Mouse (Mus musculus): ENCODE results near the gene Adprhl1. TPM values are rescaled to one million over a fixed set of nuclear protein-coding genes. Genes with fewer than 3 reads are reported as not detected.

Gene Adprhl1
- polyA plus RNA-seq (2016; fragmentation: Nextera tagmentation; extraction: Ambion mirVana) = 0.28 TPM in 1 of 2 replicates, not detected in the other

DNA sequence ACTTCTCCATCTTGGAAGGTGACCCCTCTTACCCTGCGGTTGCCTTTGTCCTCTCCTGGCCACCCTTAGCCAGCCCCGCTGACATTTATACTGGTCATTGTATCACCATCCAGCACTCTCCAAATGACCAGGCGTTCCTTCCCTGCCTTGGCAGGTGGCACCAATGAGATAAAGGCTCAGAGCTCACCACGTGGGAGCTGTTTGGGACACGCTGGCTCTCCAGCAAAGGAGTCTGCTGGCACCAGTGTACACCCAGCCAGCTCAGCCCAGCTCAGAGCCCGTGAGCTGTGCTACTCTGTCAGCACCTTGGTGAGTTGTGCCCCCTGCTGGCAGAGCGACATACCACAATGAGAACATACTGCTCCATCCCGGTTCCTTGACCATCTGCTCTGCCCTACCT, at the start of gene Adprhl1:
TSS of gene Adprhl1 (minus strand) at position 144 of the 400 bp plus-strand sequence.
- Histone ChIP-seq H3K4me2 (replicated peaks) (no peak within 1 kb of the TSS), H3K9me3 (no peaks in the 10 kb centered on the region), H3K36me3 (peaks cover 35% of the 10 kb centered on the region), H3K4me3 (no peak within 1 kb of the TSS), H3K27me3 (no peaks in the 10 kb centered on the region), H3K4me1 (no peaks in the 10 kb centered on the region), H3K9ac (replicated peaks) (no peak within 1 kb of the TSS), H3K27ac (replicated peaks) (no peak within 1 kb of the TSS)
- WGBS = 47% methylated on average over 8 of the region's 8 CpGs
- ATAC-seq (ENCODE audit: low FRiP score, low read depth) = peak; percentile 58; the same call in 1 of the 2 replicates

DNA sequence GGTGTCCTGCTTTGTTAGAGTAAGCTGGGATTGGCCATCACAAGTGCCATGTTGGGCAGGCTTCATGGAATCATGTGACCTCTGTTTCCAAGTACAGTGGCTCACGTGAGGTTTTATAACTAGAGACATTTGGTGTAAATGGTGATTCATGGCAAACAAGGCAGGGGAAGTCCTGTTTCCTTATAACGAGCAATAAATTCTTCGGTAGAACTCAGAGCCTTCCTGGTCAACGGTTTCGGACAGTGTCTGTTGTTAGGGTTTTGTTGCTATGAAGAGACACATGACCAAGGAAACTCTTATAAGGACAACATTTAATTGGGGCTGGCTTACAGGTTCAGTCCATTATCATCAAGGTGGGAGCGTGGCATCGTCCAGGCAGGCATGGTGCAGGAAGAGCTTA, 47.1 kb upstream of the Adprhl1 start:
- H3K9me3 ChIP-seq = no peaks in the 10 kb centered on the region

GRCm38 (mm10) chr8:13299571-13299970, 45.6 kb upstream of the Adprhl1 start:
- Histone ChIP-seq H3K4me1 (no peaks in the 10 kb centered on the region), H3K36me3 (peaks cover 86% of the 10 kb centered on the region), H3K4me3 (no peak overlapping the region), H3K27ac (replicated peaks) (no peak overlapping the region), H3K27me3 (no peaks in the 10 kb centered on the region), H3K9me3 (no peaks in the 10 kb centered on the region), H3K4me2 (replicated peaks) (no peak overlapping the region), H3K9ac (replicated peaks) (no peak overlapping the region)
- 97% methylated on average over 8 of the region's 8 CpGs for WGBS
- no peak for ATAC-seq (ENCODE audit: low FRiP score, low read depth)

More for the DNA sequence above, 47.1 kb upstream of the Adprhl1 start:
- H3K4me2 ChIP-seq (replicated peaks) = no peak overlapping the region
- H3K27me3 ChIP-seq = no peaks in the 10 kb centered on the region
- no peak overlapping the region for H3K4me3 ChIP-seq
- no peak overlapping the region for H3K9ac ChIP-seq (replicated peaks)
- no peak for ATAC-seq (ENCODE audit: low FRiP score, low read depth)
- no peak overlapping the region for H3K27ac ChIP-seq (replicated peaks)
- 96% methylated on average over 7 of the region's 7 CpGs for WGBS
- peaks cover 86% of the 10 kb centered on the region for H3K36me3 ChIP-seq
- no peaks in the 10 kb centered on the region for H3K4me1 ChIP-seq

DNA sequence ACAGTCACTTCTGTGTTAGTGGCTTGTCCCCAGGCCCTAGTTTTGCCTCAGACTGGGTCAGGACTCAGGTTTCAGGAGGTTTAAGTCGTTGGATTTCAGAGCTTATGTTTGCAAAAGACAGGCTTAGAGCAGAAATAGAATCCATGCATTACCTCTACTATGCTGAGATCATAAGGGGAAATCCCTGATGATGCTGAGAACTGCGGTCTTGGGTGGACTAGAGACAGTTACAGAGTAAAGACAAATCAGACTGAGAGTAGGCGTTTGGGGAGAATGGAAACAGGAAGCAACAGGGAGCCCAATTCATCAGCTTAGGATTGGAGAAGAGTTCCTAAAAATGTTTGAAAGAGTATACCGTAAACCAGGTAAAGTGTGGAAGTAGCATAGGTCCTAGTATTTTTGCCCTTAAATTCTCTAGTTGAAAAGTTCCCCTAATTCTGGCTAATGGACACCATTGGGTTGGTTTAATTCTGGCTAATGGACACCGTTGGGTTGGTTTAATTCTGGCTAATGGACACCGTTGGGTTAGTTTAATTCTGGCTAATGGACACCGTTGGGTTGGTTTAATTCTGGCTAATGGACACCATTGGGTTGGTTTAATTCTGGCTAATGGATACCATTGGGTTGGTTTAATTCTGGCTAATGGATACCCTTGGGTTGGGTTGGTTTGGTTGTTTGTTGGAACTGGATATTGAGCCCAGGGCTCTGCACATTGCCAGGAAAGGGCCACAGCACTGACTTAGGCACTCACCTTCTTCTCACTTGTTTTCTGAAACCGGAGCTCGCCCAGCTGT, 39.9 kb upstream of the Adprhl1 start:
- 94% methylated on average over 9 of the region's 9 CpGs for WGBS
- H3K4me3 ChIP-seq = no peak overlapping the region
- no peak overlapping the region for H3K9ac ChIP-seq (replicated peaks)
- no peak overlapping the region for H3K4me2 ChIP-seq (replicated peaks)
- peaks cover 10% of the 10 kb centered on the region for H3K4me1 ChIP-seq
- H3K27ac ChIP-seq (replicated peaks) = no peak overlapping the region
- ATAC-seq (ENCODE audit: low FRiP score, low read depth) = no peak
- no peaks in the 10 kb centered on the region for H3K9me3 ChIP-seq
- H3K36me3 ChIP-seq = peaks cover 61% of the 10 kb centered on the region
- H3K27me3 ChIP-seq = no peaks in the 10 kb centered on the region

DNA sequence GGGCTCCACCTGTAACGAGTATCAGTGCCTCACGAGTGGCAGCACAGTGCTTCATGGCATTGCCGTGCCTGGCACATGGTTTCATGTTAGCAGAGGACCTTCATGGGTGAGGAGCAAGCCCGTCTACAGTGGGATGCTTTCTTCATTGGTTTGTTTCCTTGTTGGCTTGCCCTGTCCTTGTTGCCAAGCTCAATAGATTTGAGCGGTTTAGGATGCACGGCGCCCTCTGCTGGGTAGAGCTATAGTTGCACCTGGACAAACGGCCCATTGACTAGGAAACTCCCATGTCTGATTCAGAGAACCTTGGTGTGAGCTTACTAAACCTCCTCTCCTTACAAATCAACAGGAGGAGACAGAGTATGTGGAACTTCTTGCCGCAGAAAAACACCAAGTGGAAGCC, 38.4 kb upstream of the Adprhl1 start:
- Histone ChIP-seq H3K4me3 (no peak overlapping the region), H3K9me3 (no peaks in the 10 kb centered on the region), H3K4me2 (replicated peaks) (no peak overlapping the region), H3K27me3 (no peaks in the 10 kb centered on the region), H3K4me1 (peaks cover 14% of the 10 kb centered on the region), H3K9ac (replicated peaks) (no peak overlapping the region), H3K36me3 (peaks cover 51% of the 10 kb centered on the region), H3K27ac (replicated peaks) (no peak overlapping the region)
- ATAC-seq (ENCODE audit: low FRiP score, low read depth) = no peak
- WGBS = 27% methylated on average over 9 of the region's 9 CpGs

GRCm38 (mm10) chr8:13288646-13289045, 34.7 kb upstream of the Adprhl1 start:
- Histone ChIP-seq H3K9ac (replicated peaks) (peak overlapping the region; percentile 68), H3K4me3 (peak overlapping the region; percentile 68), H3K27me3 (no peaks in the 10 kb centered on the region)

DNA sequence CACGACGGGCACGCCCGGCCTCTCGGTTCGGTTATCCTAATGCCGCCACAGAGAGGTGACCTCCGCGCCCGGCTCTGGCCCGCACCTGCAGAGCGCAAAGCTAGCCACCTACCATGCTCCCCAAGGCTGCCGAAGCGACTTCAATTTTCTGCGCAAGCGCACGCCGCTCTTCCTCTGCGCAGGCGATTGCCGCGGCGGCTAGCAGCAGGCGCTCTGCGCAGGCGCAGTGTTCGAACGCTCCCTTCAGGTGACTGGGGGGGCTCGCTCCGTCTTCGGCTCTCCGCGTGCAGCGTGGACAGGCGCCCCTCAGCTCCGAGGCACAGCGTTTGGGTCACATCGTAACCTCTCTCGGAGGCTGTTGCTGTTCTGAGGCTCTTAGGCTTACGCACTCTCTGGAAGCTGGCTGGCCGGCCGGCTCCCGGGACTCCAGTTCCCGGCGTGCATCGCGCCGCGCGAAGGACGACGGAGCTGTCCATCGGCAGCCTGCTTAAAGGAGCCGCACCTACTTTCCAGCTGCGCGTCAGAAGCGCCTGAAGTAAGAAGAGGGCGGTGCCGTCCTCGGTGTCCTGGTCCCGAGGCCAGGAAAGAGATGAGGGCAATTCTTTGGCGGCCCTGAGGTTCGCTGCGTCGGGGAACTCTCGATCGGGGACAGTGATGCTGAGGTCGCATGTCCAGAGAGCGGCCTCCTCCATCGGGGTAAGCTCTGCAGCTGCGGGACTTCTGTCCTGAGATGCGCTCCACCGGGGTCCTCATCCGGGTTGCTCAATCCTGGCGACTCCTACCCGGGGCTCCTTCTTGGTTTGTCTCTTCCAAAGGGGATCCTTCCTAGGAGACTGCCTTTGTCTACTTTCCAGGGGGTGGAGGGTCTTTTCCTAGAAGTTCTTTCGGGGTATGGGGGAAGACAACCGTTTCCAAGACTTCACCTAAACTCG, 34.0 kb upstream of the Adprhl1 start, which contains the start of the genes Dcun1d2 and Tmco3:
TSS of gene Dcun1d2 (minus strand) at position 440 of the 932 bp plus-strand sequence.
TSS of gene Tmco3 (plus strand) at position 499 of the 932 bp plus-strand sequence.
- Histone ChIP-seq H3K36me3 (peaks cover 9% of the 10 kb centered on the region), H3K4me2 (replicated peaks) (peak within 1 kb of the TSS; percentile 80), H3K27me3 (no peaks in the 10 kb centered on the region), H3K9ac (replicated peaks) (peak within 1 kb of the TSS; percentile 68), H3K4me1 (peaks cover 22% of the 10 kb centered on the region), H3K9me3 (no peaks in the 10 kb centered on the region), H3K4me3 (peak within 1 kb of the TSS; percentile 68), H3K27ac (replicated peaks) (peak within 1 kb of the TSS; percentile 84)
- ATAC-seq (ENCODE audit: low FRiP score, low read depth) = peak; percentile 94
- WGBS = under 1% methylated on average over 79 of the region's 79 CpGs

More at GRCm38 (mm10) chr8:13288646-13289045, 34.7 kb upstream of the Adprhl1 start:
- Histone ChIP-seq H3K27ac (replicated peaks) (no peak overlapping the region), H3K36me3 (peaks cover 14% of the 10 kb centered on the region), H3K9me3 (no peaks in the 10 kb centered on the region), H3K4me1 (peaks cover 22% of the 10 kb centered on the region), H3K4me2 (replicated peaks) (peak overlapping the region; percentile 80)
- no peak for ATAC-seq (ENCODE audit: low FRiP score, low read depth)
- 6% methylated on average over 6 of the region's 6 CpGs for WGBS

DNA sequence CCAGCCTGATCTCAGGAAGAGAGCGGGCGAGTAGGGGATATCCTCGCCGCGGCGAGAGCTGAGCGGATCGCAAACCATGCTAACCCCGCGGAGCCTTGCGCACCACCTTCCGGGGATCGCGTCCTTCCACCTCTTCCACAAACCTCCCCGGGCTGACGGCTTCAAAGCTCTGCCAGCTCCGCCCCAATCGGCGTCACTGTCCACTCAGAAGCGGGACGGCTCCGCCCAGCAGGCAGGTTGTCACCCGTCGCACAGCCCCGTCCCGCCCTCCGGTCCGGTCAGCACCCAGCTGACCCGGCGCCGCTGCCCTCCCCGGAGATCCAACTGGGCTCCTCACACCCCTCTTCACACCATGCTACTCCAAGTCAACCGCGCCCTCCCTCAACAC, 33.3 kb upstream of the Adprhl1 start:
- ATAC-seq (ENCODE audit: low FRiP score, low read depth) = peak; percentile 73; the same call in 1 of the 2 replicates
- Histone ChIP-seq H3K4me1 (peaks cover 22% of the 10 kb centered on the region), H3K4me3 (peak overlapping the region; percentile 68), H3K9ac (replicated peaks) (peak overlapping the region; percentile 68), H3K27me3 (no peaks in the 10 kb centered on the region), H3K9me3 (no peaks in the 10 kb centered on the region), H3K27ac (replicated peaks) (peak overlapping the region; percentile 84), H3K36me3 (peaks cover 4% of the 10 kb centered on the region; the same call in 1 of the 2 replicates), H3K4me2 (replicated peaks) (peak overlapping the region; percentile 80)
- WGBS = under 1% methylated on average over 34 of the region's 34 CpGs

- H3K4me3 ChIP-seq = no peak overlapping the region
Observed at GRCm38 (mm10) chr8:13283200-13283599, 29.2 kb upstream of the Adprhl1 start.

GRCm38 (mm10) chr8:13276941-13277447, 23.0 kb upstream of the Adprhl1 start:
- ATAC-seq (ENCODE audit: low FRiP score, low read depth) = no peak
- 92% methylated on average over 5 of the region's 5 CpGs for WGBS
- Histone ChIP-seq H3K9me3 (no peaks in the 10 kb centered on the region), H3K27ac (replicated peaks) (no peak overlapping the region), H3K36me3 (peaks cover 21% of the 10 kb centered on the region), H3K27me3 (no peaks in the 10 kb centered on the region), H3K4me2 (replicated peaks) (no peak overlapping the region), H3K4me1 (no peaks in the 10 kb centered on the region), H3K4me3 (no peak overlapping the region), H3K9ac (replicated peaks) (no peak overlapping the region)

More at GRCm38 (mm10) chr8:13283200-13283599, 29.2 kb upstream of the Adprhl1 start:
- Histone ChIP-seq H3K9ac (replicated peaks) (no peak overlapping the region), H3K27me3 (no peaks in the 10 kb centered on the region), H3K4me1 (peaks cover 9% of the 10 kb centered on the region), H3K4me2 (replicated peaks) (no peak overlapping the region), H3K27ac (replicated peaks) (no peak overlapping the region), H3K9me3 (no peaks in the 10 kb centered on the region), H3K36me3 (no peaks in the 10 kb centered on the region)
- 82% methylated on average over 1 of the region's 1 CpGs for WGBS
- ATAC-seq (ENCODE audit: low FRiP score, low read depth) = no peak

- 95% methylated on average over 5 of the region's 5 CpGs for WGBS
- peaks cover 57% of the 10 kb centered on the region for H3K36me3 ChIP-seq
Observed at GRCm38 (mm10) chr8:13272834-13273233, 18.9 kb upstream of the Adprhl1 start.

More at GRCm38 (mm10) chr8:13272834-13273233, 18.9 kb upstream of the Adprhl1 start:
- Histone ChIP-seq H3K4me3 (no peak overlapping the region), H3K9me3 (no peaks in the 10 kb centered on the region), H3K27ac (replicated peaks) (no peak overlapping the region), H3K27me3 (no peaks in the 10 kb centered on the region), H3K9ac (replicated peaks) (no peak overlapping the region), H3K4me1 (no peaks in the 10 kb centered on the region), H3K4me2 (replicated peaks) (no peak overlapping the region)
- ATAC-seq (ENCODE audit: low FRiP score, low read depth) = no peak

Data from midbrain, embryonic 12.5 days (tissue).